Mouse (Mus musculus) limb, embryonic 11.5 days (tissue): ENCODE data around the gene Hadh. TPM values are rescaled to one million over a fixed set of nuclear protein-coding genes. Genes with fewer than 3 reads are reported as not detected.

Experiments
- ATAC-seq: fragments of 200-750 bp; cut with Nextera tagmentation; 2 replicates; pipeline ENCODE4 v1.8.0; 2017; ENCODE audit warnings: low read depth; ENCODE audit not compliant: insufficient number of reproducible peaks, low FRiP score, low TSS enrichment
- DNase-seq: peaks from one replicate; pipeline ENCODE4 v3.0.0-alpha.2; 2015; ENCODE audit warnings: low spot score
- H3K27ac ChIP-seq: fragments of 300-500 bp; sonication (generic); replicated peaks from 2 replicates; pipeline ENCODE4 v1.5.1; 2014; ENCODE audit warnings: low read depth, mild to moderate bottlenecking, low read length
- H3K27me3 ChIP-seq: fragments of 300-500 bp; sonication (generic); 2 replicates; pipeline ENCODE4 v1.6.1; 2014; ENCODE audit warnings: mild to moderate bottlenecking, low read length, mixed read lengths; ENCODE audit not compliant: control insufficient read depth, insufficient read depth
- H3K36me3 ChIP-seq: fragments of 300-500 bp; sonication (generic); 2 replicates; pipeline ENCODE4 v1.6.1; 2014; ENCODE audit warnings: mild to moderate bottlenecking, low read length, moderate library complexity, mixed read lengths; ENCODE audit not compliant: control insufficient read depth, insufficient read depth
- H3K4me1 ChIP-seq: fragments of 300-500 bp; sonication (generic); 2 replicates; pipeline ENCODE4 v1.6.1; 2014; ENCODE audit warnings: low read length, mixed read lengths; ENCODE audit not compliant: control insufficient read depth, insufficient read depth
- H3K4me2 ChIP-seq: fragments of 300-500 bp; sonication (generic); 2 replicates; pipeline ENCODE4 v1.6.1; 2014; ENCODE audit warnings: low read depth, mild to moderate bottlenecking, moderate library complexity; ENCODE audit not compliant: severe bottlenecking
- H3K4me3 ChIP-seq: fragments of 300-500 bp; sonication (generic); 2 replicates; pipeline ENCODE4 v1.5.1; 2014; ENCODE audit warnings: low read depth, low read length
- H3K9ac ChIP-seq: fragments of 300-500 bp; sonication (generic); 2 replicates; pipeline ENCODE4 v1.6.1; 2014; ENCODE audit warnings: mild to moderate bottlenecking, low read length
- H3K9me3 ChIP-seq: fragments of 300-500 bp; sonication (generic); 2 replicates; pipeline ENCODE4 v1.6.1; 2016; ENCODE audit warnings: low read length; ENCODE audit not compliant: control insufficient read depth
- WGBS: fragments of 180-500 bp; shearing (Covaris S2); extraction: QIAGEN DNeasy Blood & Tissue Kit; methylation state at CpG from one replicate; pipeline ENCODE4 v1.1.7; 2014; 5-methylcytosine and 5-hydroxymethylcytosine counted together
- polyA plus RNA-seq: library from polyadenylated mRNA; unstranded; fragments of >200 nt; fragmentation: Nextera tagmentation; extraction: Ambion mirVana; gene quantifications from 2 replicates; pipeline ENCODE4 v1.2.1, GENCODE M21; 2014

Gene Hadh
- polyA plus RNA-seq, 1 experiment from 2014 or later = 114 TPM

DNA sequence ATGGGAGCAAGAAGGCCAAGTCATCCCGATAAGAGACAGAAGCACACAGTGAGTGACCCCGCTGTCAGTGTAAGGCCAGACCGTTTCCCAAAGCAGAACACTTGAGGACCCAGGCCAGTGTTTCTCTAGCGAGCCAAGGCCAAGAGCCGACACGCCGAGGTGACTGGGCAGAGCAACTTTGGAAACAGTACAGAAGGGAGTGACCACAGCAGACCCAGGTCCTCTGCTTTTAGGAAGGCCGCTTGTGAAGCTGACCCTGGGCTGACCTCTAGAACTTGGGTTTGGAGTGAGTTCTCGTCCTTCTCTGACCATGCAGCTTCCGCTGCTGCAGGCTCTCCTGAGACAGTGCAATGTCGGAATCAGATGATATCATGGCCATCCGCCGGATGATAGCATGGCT is 20.9 kb downstream of the Hadh start:
- ATAC-seq = no peak
- Histone ChIP-seq H3K9me3 (no peaks in the 10 kb centered on the region), H3K27ac (no peak overlapping the region), H3K4me1 (no peaks in the 10 kb centered on the region), H3K27me3 (no peaks in the 10 kb centered on the region), H3K4me3 (no peak overlapping the region), H3K36me3 (no peaks in the 10 kb centered on the region; the same call in 1 of the 2 replicates), H3K4me2 (no peak overlapping the region), H3K9ac (no peak overlapping the region)
- 88% methylated on average over 13 of the region's 13 CpGs for WGBS
- no peak for DNase-seq

DNA sequence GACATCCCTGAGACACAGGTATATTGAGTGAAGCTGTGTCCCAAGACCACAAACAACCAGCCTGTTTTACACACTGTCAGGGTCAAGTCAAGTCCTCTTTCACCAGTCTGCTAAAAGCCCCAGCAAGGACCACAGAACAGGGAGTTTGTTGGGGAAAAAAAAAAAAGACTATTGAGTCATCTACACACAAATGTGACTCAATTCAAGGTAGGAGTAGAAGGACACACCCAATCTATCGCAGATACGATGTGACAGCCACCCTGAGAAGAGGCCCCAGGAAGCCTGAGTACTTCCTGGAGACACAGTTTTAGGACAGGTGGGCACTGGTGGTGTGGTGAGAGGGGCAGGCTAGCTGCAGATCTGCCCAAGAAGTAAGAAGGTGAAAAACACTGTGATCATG is 21.6 kb downstream of the Hadh start:
- WGBS = 91% methylated on average over 2 of the region's 2 CpGs
- Histone ChIP-seq H3K27ac (no peak overlapping the region), H3K36me3 (no peaks in the 10 kb centered on the region; the same call in 1 of the 2 replicates), H3K4me2 (no peak overlapping the region), H3K9me3 (no peaks in the 10 kb centered on the region), H3K4me1 (no peaks in the 10 kb centered on the region), H3K27me3 (no peaks in the 10 kb centered on the region), H3K9ac (no peak overlapping the region), H3K4me3 (no peak overlapping the region)
- DNase-seq (no peak), ATAC-seq (no peak)

DNA sequence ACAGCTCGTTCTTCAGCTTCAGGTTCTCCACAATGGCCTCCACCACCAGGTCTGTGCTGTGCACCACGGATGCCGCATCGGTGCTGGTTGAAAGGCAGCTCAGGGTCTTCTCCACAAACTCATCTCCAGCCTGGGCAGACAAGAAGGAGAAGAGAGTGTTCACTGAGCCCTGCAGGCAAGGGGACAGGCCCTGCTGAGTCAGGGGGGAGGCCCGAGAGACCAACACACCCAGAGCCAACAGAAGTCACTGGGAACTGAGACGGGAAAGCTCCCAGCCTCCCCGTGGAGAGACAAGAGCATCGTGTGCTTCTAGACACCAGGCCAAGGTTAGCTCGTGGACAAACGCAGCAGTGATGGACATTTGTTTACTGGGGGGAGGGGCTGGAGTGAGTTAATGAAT is 23.5 kb downstream of the Hadh start:
- Histone ChIP-seq H3K9me3 (no peaks in the 10 kb centered on the region), H3K27ac (no peak overlapping the region), H3K36me3 (no peaks in the 10 kb centered on the region; the same call in 1 of the 2 replicates), H3K27me3 (no peaks in the 10 kb centered on the region), H3K4me1 (peaks cover 10% of the 10 kb centered on the region), H3K9ac (no peak overlapping the region), H3K4me3 (no peak overlapping the region), H3K4me2 (no peak overlapping the region)
- ATAC-seq (no peak), DNase-seq (no peak)
- WGBS = 89% methylated on average over 10 of the region's 10 CpGs

DNA sequence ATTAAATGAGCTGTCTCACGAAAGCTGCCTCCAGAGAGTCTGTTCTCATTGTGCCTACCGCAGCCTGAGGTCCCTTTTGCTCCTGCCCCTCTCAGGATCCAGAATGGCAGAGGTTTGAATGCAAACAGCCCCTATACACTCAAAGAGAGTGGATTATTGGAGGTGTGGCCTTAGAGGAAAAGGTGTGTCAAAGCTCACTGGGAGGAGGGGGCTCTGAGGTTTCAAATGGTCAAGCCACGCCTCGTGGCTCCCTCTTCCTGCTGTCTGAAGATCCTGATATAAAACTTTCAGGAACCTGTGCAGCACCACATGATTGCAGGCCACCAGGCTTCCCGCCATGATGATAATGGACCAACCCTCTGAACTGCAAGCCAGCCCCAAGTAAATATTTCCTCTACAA is 24.1 kb downstream of the Hadh start:
- H3K27me3 ChIP-seq = no peaks in the 10 kb centered on the region
- no peak overlapping the region for H3K4me2 ChIP-seq
- DNase-seq (no peak), ATAC-seq (no peak)
- no peak overlapping the region for H3K9ac ChIP-seq
- H3K4me3 ChIP-seq = no peak overlapping the region
- WGBS = 89% methylated on average over 5 of the region's 5 CpGs
- H3K36me3 ChIP-seq = no peaks in the 10 kb centered on the region; the same call in 1 of the 2 replicates
- H3K27ac ChIP-seq = no peak overlapping the region
- peaks cover 10% of the 10 kb centered on the region for H3K4me1 ChIP-seq
- H3K9me3 ChIP-seq = no peaks in the 10 kb centered on the region

DNA sequence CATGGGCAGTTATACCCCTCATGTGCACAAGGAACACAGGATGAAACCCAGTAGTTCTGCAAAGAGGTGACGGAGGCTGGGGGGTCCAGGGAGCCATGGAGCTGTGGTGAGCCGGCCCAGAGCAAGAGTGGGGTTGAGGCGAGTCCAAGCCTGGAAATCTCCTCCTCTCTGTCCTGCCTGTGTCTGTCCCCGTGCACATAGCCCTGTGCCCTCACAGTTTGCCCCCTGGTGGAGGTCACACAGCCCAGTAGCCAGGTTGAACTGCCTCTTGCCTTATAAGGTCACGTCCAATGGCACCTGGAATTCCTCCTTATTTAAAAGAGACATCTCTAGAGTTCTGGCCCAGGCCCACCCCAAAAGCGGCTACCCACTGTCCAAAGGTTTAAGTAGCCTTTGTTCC is 24.5 kb downstream of the Hadh start:
- WGBS = 79% methylated on average over 6 of the region's 6 CpGs
- Histone ChIP-seq H3K36me3 (no peaks in the 10 kb centered on the region; the same call in 1 of the 2 replicates), H3K27me3 (no peaks in the 10 kb centered on the region), H3K27ac (no peak overlapping the region), H3K9me3 (no peaks in the 10 kb centered on the region), H3K4me2 (no peak overlapping the region), H3K9ac (no peak overlapping the region), H3K4me3 (no peak overlapping the region), H3K4me1 (peaks cover 10% of the 10 kb centered on the region)
- ATAC-seq = no peak
- DNase-seq = no peak

DNA sequence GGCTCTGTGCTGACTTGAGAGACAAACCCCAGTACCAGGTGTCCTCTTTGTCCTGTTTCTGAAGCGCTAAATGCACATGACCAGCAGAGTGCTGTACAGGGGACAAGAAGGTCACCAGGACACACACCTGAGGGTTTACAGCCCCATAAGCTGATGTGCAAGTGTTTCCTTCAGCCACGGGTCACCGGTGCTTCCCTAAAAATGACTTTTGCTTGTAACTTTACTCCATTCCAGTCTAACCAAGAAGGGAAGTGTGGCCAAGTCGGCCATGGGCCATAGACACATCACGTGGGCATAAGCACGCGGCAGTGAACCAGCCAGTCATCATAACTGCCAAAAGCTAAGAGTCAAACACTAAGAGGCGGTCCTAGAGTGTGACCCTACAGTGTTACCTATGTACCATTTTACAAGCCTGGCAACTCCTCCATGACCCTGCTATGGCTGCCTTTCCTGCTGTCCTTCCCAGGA is 25.3 kb downstream of the Hadh start:
- DNase-seq = no peak
- 86% methylated on average over 8 of the region's 8 CpGs for WGBS
- H3K36me3 ChIP-seq = no peaks in the 10 kb centered on the region; the same call in 1 of the 2 replicates
- H3K27ac ChIP-seq = no peak overlapping the region
- H3K27me3 ChIP-seq = no peaks in the 10 kb centered on the region
- no peaks in the 10 kb centered on the region for H3K9me3 ChIP-seq
- H3K4me1 ChIP-seq = peaks cover 10% of the 10 kb centered on the region
- H3K9ac ChIP-seq = no peak overlapping the region
- no peak for ATAC-seq
- H3K4me3 ChIP-seq = no peak overlapping the region
- no peak overlapping the region for H3K4me2 ChIP-seq

DNA sequence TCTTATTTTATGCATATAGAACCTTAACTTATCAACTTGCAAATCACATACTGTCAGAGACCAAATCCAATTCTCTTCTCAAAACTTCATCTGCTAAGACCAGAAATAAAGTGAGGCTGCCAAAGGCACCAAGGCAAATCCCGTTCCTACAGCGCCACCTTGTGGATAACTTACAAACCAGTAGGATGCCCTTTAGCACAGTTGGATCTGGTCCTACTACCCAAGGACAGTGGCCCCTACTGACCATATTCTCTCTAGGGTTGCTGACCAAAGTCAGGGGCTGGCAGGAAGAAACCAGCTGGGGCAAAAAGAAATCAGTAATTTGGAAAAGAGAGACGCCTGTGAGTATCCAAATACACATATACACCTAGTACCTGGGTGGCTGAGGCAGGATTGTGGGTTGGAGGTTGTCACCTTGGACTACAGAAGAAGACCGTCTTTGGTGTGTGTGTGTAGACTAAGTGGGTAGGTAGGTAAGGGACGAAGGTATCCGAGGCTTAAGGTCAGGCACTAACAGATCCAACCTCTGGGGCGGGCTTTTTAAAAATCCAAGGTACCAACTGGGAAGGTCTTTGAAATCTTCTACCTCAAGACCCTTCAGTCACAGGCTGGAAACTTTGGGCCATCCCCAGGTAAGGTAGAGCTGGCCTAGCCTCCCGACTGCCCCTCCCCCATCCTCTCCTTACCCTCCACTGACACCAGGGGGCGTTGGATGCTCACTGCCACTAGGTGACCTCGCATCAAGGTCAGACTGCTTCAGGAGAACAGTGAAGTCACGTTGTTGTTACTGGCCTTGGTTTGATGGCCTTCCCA is 25.9 kb downstream of the Hadh start:
- peak; percentile 72 for DNase-seq

DNA sequence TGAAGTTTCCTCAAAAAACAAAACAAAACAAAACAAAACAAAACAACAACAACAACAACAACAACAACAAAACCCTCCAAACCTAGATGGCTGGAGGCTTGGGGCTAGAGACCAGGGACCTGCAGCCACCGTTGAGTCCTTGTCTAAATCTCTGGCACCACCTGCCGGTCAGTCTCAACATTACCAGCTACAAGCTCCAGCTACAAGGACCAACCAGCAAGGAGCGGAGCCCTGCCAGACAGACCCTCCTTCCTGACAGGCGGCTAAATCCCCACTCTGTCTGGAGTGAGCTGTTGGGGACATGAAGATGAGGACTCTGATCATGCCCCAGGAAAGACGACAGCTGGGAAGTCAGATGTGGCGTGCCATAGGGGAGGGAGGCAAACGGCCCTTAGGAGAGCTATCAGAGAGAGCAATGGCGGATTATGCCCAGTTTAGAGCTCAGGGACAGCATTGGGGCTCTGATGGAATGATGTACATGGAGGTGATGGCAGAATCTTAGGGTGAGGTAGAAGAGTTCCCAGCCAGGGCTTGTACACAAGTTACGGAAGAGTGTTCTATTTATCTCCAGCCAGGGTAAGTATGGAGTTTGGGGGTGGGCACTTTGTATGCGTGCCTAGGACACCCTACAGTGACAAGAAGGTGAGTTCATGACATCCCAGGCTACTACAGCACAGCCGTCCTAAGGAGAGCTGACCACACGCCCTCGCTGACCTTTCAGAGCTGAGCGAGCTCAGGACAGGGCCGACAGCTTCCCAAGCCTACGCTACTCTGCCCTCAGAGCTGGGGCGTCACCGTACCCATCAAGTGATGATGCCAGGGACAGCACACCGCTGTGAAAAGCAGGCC is 33.9 kb downstream of the Hadh start:
- peaks cover 6% of the 10 kb centered on the region; the same call in 1 of the 2 replicates for H3K4me1 ChIP-seq
- ATAC-seq (0 out of 2 replicates have a peak, but pooled peaks have one; percentile 59), DNase-seq (peak; percentile 96)
- no peak overlapping the region for H3K4me2 ChIP-seq
- H3K4me3 ChIP-seq = no peak overlapping the region
- peaks cover 2% of the 10 kb centered on the region; the same call in 1 of the 2 replicates for H3K36me3 ChIP-seq
- no peaks in the 10 kb centered on the region for H3K9me3 ChIP-seq
- H3K27me3 ChIP-seq = no peaks in the 10 kb centered on the region
- 56% methylated on average over 19 of the region's 19 CpGs for WGBS
- no peak overlapping the region for H3K9ac ChIP-seq
- no peak overlapping the region for H3K27ac ChIP-seq

More for the DNA sequence above, 25.9 kb downstream of the Hadh start:
- no peak overlapping the region for H3K4me3 ChIP-seq
- H3K27me3 ChIP-seq = no peaks in the 10 kb centered on the region
- H3K4me2 ChIP-seq = no peak overlapping the region
- 57% methylated on average over 11 of the region's 11 CpGs for WGBS
- no peaks in the 10 kb centered on the region for H3K9me3 ChIP-seq
- no peak overlapping the region for H3K27ac ChIP-seq
- peaks cover 10% of the 10 kb centered on the region for H3K4me1 ChIP-seq
- no peaks in the 10 kb centered on the region; the same call in 1 of the 2 replicates for H3K36me3 ChIP-seq
- no peak overlapping the region for H3K9ac ChIP-seq
- no peak for ATAC-seq
